Mouse (Mus musculus) midbrain, postnatal 0 days (tissue): ENCODE results near the gene Shc4. TPM values are rescaled to one million over a fixed set of nuclear protein-coding genes. Genes with fewer than 3 reads are reported as not detected.
A peak's percentile ranks its signal among the peaks of the same experiment; 100 is the strongest.

Source experiments
- ATAC-seq: fragments of 200-750 bp; cut with Nextera tagmentation; 2 replicates; pipeline ENCODE4 v1.8.0; 2017; ENCODE audit warnings: moderate number of reproducible peaks, mild to moderate bottlenecking, moderate TSS enrichment, moderate library complexity; ENCODE audit not compliant: low FRiP score
- DNase-seq: peaks from one replicate; pipeline ENCODE4 v3.0.0-alpha.2; 2015; ENCODE audit warnings: low spot score
- H3K27ac ChIP-seq: fragments of 300-500 bp; sonication (generic); 2 replicates; pipeline ENCODE4 v1.5.1; 2014; ENCODE audit warnings: low read depth, mild to moderate bottlenecking, low read length, mixed read lengths
- H3K27me3 ChIP-seq: fragments of 300-500 bp; sonication (generic); 2 replicates; pipeline ENCODE4 v1.6.1; 2014; ENCODE audit warnings: low read length, control low read depth, mixed read lengths; ENCODE audit not compliant: insufficient read depth
- H3K36me3 ChIP-seq: fragments of 300-500 bp; sonication (generic); 2 replicates; pipeline ENCODE4 v1.6.1; 2014; ENCODE audit warnings: low read length, control low read depth, mixed read lengths; ENCODE audit not compliant: insufficient read depth
- H3K4me1 ChIP-seq: fragments of 300-500 bp; sonication (generic); 2 replicates; pipeline ENCODE4 v1.6.1; 2014; ENCODE audit warnings: mild to moderate bottlenecking, control low read depth, antibody characterized with exemption, low read length, mixed read lengths; ENCODE audit not compliant: insufficient read depth
- H3K4me2 ChIP-seq: fragments of 300-500 bp; sonication (generic); 2 replicates; pipeline ENCODE4 v1.6.1; 2014; ENCODE audit warnings: low read depth, mild to moderate bottlenecking, low read length, mixed read lengths; ENCODE audit not compliant: poor library complexity, severe bottlenecking
- H3K4me3 ChIP-seq: fragments of 300-500 bp; sonication (generic); 2 replicates; pipeline ENCODE4 v1.5.1; 2014; ENCODE audit warnings: low read depth, mild to moderate bottlenecking, low read length, moderate library complexity
- H3K9ac ChIP-seq: fragments of 300-500 bp; sonication (generic); replicated peaks from 2 replicates; pipeline ENCODE4 v1.6.1; 2014; ENCODE audit warnings: mild to moderate bottlenecking, low read length, moderate library complexity, mixed read lengths; ENCODE audit not compliant: poor library complexity, severe bottlenecking
- H3K9me3 ChIP-seq: fragments of 300-500 bp; sonication (generic); 2 replicates; pipeline ENCODE4 v1.6.1; 2016; ENCODE audit warnings: low read length, control low read depth
- CTCF ChIP-seq: IDR thresholded peaks from 2 replicates; pipeline ENCODE4 v1.5.1; 2016; ENCODE audit warnings: antibody characterized with exemption, mild to moderate bottlenecking
- WGBS: fragments of 180-500 bp; shearing (Covaris S2); extraction: QIAGEN DNeasy Blood & Tissue Kit; methylation state at CpG from one replicate; pipeline ENCODE4 v1.1.7; 2014; 5-methylcytosine and 5-hydroxymethylcytosine counted together
- polyA plus RNA-seq: library from polyadenylated mRNA; unstranded; fragments of >200 nt; fragmentation: Nextera tagmentation; extraction: Ambion mirVana; gene quantifications from 2 replicates; pipeline ENCODE4 v1.2.1, GENCODE M21; 2015
- total RNA-seq: library from RNA; depleted of rRNA; stranded (reverse); fragments of >200 nt; gene quantifications from 2 replicates; pipeline ENCODE4 v1.2.3, GENCODE M21; 2014

Shc4 gene
- total and polyA plus RNA-seq, 2 experiments from 2014 or later = 2.8 to 6.7 TPM

DNA sequence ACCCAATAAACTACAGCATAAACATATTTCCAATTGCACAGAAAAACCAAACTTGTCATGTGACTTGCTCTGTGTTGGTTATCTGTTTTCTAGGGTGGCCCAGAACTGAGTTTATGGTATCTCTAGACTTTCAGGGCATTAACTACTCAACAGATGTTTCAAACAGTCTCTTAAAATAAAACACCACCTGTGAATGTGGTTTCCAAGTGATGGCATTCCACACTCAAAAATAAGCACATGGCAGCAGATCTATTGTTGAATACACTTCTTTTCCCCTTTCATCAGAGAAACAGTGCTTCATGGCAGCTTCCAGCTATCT lies 12.0 kb upstream of the Shc4 start:
- H3K4me1 ChIP-seq = no peaks in the 10 kb centered on the region
- H3K4me2 ChIP-seq = no peak overlapping the region
- no peak overlapping the region for H3K27ac ChIP-seq
- H3K36me3 ChIP-seq = peaks cover 8% of the 10 kb centered on the region
- no peak overlapping the region for H3K4me3 ChIP-seq
- no peaks in the 10 kb centered on the region for H3K27me3 ChIP-seq
- no peak for ATAC-seq
- DNase-seq = no peak
- TF ChIP-seq CTCF = no peak
- no peak overlapping the region for H3K9ac ChIP-seq
- H3K9me3 ChIP-seq = no peaks in the 10 kb centered on the region

DNA sequence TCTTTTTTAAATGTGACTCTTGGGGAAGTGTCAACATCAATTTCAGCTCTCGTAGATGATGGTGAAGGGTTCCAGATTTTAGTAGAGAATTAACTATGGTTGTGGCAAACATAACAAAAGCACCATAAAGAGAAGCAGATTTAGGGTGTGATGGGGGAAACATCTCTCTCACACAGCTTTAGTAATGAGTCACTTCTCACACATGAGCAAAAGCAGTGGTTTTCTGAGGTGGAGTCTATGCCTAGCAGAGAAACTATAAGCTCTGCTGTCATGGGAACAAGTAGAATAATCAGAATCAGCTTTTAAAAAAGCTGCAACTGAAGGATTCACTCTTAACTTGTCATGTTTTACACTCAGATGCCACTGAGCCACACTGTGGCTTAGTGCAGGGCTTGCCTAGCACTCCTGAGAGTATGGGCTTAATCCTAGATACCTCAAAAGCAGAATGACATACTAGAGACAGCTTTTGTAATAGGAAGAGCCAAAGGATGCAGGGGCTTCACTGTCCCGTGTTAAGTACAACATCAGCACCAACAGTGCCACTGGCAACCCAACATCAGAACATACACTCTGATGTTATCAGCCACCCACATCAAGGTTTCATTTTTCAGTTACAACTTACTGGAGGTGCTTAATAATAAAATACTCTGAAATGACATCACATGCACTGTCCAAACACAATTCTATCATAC lies 11.5 kb upstream of the Shc4 start:
- H3K36me3 ChIP-seq = peaks cover 5% of the 10 kb centered on the region
- H3K4me2 ChIP-seq = no peak overlapping the region
- H3K27me3 ChIP-seq = no peaks in the 10 kb centered on the region
- H3K9ac ChIP-seq = no peak overlapping the region
- no peak overlapping the region for H3K27ac ChIP-seq
- ATAC-seq (no peak), DNase-seq (no peak)
- no peak overlapping the region for H3K4me3 ChIP-seq
- no peak for TF ChIP-seq CTCF
- 70% methylated on average over 2 of the region's 2 CpGs for WGBS
- H3K9me3 ChIP-seq = no peaks in the 10 kb centered on the region
- H3K4me1 ChIP-seq = no peaks in the 10 kb centered on the region

DNA sequence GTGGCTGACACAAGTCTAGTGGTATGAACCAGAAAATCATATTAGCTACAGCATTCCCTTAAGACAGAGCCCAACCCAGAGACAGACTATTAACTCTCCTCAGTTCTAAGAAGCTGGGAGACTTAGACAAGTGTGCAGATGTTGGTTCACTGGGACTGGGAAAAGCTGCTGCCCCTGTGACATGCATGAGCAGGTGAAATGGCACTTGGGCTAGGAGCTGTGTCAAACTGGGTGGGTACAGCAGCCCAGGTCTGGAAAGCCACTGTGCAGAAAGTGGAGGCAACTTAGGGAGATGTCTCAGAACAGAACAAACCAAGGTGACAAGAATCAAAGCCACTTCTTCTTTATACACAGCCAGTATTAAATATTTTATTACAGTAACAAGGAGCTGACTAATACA lies 10.8 kb upstream of the Shc4 start:
- Histone ChIP-seq H3K4me2 (no peak overlapping the region), H3K4me3 (no peak overlapping the region), H3K9me3 (no peaks in the 10 kb centered on the region), H3K27ac (no peak overlapping the region), H3K36me3 (no peaks in the 10 kb centered on the region; the same call in 1 of the 2 replicates), H3K27me3 (no peaks in the 10 kb centered on the region), H3K4me1 (no peaks in the 10 kb centered on the region), H3K9ac (no peak overlapping the region)
- TF ChIP-seq CTCF = no peak
- ATAC-seq (no peak), DNase-seq (no peak)

- Histone ChIP-seq H3K27me3 (no peaks in the 10 kb centered on the region), H3K9me3 (no peaks in the 10 kb centered on the region), H3K9ac (peak overlapping the region; percentile 72), H3K36me3 (no peaks in the 10 kb centered on the region), H3K4me2 (peak overlapping the region; percentile 73), H3K4me1 (no peaks in the 10 kb centered on the region), H3K4me3 (peak overlapping the region; percentile 40), H3K27ac (peak overlapping the region; percentile 75)
- DNase-seq = peak; percentile 95
- ATAC-seq = peak; percentile 93
- TF ChIP-seq CTCF = peak; percentile 98
- WGBS = 4% methylated on average over 35 of the region's 35 CpGs
These were observed 8.0 kb upstream of the Shc4 start for GRCm38 (mm10) chr2:125731763-125732560.

- peak overlapping the region; percentile 34; the same call in 1 of the 2 replicates for H3K27ac ChIP-seq
- no peaks in the 10 kb centered on the region for H3K27me3 ChIP-seq
- H3K9ac ChIP-seq = peak overlapping the region; percentile 72
- whole genome bisulfite sequencing = 3% methylated on average over 16 of the region's 16 CpGs
- peak overlapping the region; percentile 47 for H3K4me3 ChIP-seq
- ATAC-seq (peak; percentile 54), DNase-seq (peak; percentile 42)
- H3K9me3 ChIP-seq = no peaks in the 10 kb centered on the region
- H3K4me2 ChIP-seq = peak overlapping the region; percentile 97
- H3K36me3 ChIP-seq = no peaks in the 10 kb centered on the region
- H3K4me1 ChIP-seq = peaks cover 8% of the 10 kb centered on the region; the same call in 1 of the 2 replicates
- no peak for TF ChIP-seq CTCF
These were observed 682 bp upstream of the Shc4 start for GRCm38 (mm10) chr2:125724546-125725114.
